ENCODE assay signal across 20 mouse cellular contexts in the genomic region with DNA sequence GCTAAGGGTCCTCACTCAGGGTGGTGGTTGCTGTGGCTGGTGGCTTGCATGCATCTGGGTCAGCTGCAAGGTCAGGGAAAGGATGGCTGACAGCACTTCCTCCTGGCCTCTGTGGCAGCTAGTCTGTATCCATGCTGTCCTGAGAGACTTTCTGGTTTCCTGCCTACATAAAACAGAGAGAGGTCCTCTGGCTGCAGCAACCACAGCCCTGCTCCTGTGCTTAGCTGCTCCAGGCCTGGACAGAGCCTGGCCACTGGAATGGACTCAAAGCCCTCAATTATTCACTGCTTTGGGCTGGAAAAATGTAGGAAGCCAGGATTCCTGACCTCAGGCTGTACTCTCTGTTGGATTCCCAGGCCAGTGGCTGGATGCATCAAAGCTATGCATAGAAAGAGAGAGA. TPM values are rescaled to one million over a fixed set of nuclear protein-coding genes. Genes with fewer than 3 reads are reported as not detected.
DNase-seq lines count a peak whose midpoint lies in the region; ATAC-seq and TF ChIP-seq lines count a peak whose summit lies in the region.
"Had no signal": no experiment of that assay in that cellular context is flagged by ENCODE, and none has a peak within 500 bp of the region (broad histone marks: within the 10 kb centered on the region; RNA-seq: fewer than 3 reads in every experiment).

No protein-coding gene starts in this region.

- no peaks in the 10 kb centered on the region for H3K36me3 ChIP-seq in intestine, postnatal 0 days (ENCODE audit: control insufficient read depth, insufficient read depth)
- no peaks in the 10 kb centered on the region for H3K36me3 ChIP-seq in intestine, embryonic 16.5 days (ENCODE audit: control insufficient read depth, insufficient read depth, low read length)
- no peaks in the 10 kb centered on the region for H3K36me3 ChIP-seq in stomach, embryonic 15.5 days
- no peaks in the 10 kb centered on the region for H3K36me3 ChIP-seq in stomach, postnatal 0 days (ENCODE audit: control insufficient read depth, insufficient read depth, low read length)
- no peaks in the 10 kb centered on the region for H3K36me3 ChIP-seq in heart, embryonic 12.5 days
- no peaks in the 10 kb centered on the region for H3K36me3 ChIP-seq in stomach, embryonic 16.5 days (ENCODE audit: control insufficient read depth, insufficient read depth, low read length)
- H3K36me3 ChIP-seq: liver, embryonic 15.5 days; neural tube, embryonic 12.5 days had no signal

- H3K9me3 ChIP-seq in intestine, postnatal 0 days (ENCODE audit: control insufficient read depth), result no peaks in the 10 kb centered on the region
- no peaks in the 10 kb centered on the region for H3K9me3 ChIP-seq in intestine, embryonic 16.5 days (ENCODE audit: control insufficient read depth, low read length)
- H3K9me3 ChIP-seq in stomach, embryonic 15.5 days, result no peaks in the 10 kb centered on the region
- no peaks in the 10 kb centered on the region for H3K9me3 ChIP-seq in stomach, postnatal 0 days (ENCODE audit: control insufficient read depth, low read length)
- no peaks in the 10 kb centered on the region for H3K9me3 ChIP-seq in heart, embryonic 12.5 days (replicated peaks)
- no peaks in the 10 kb centered on the region for H3K9me3 ChIP-seq in stomach, embryonic 16.5 days (replicated peaks; ENCODE audit: control insufficient read depth, low read length)
- H3K9me3 ChIP-seq: liver, embryonic 15.5 days; neural tube, embryonic 12.5 days had no signal

- TF ChIP-seq EP300 in stomach, postnatal 0 days (optimal IDR thresholded peaks at IDR 0.05), result no peak

- H3K4me3 ChIP-seq in intestine, postnatal 0 days (ENCODE audit: low read depth, low read length), result no peak overlapping the region
- no peak overlapping the region for H3K4me3 ChIP-seq in intestine, embryonic 16.5 days (ENCODE audit: low read length)
- H3K4me3 ChIP-seq in stomach, embryonic 15.5 days (replicated peaks), result no peak overlapping the region
- no peak overlapping the region for H3K4me3 ChIP-seq in stomach, postnatal 0 days (ENCODE audit: low read depth, low read length)
- no peak overlapping the region for H3K4me3 ChIP-seq in heart, embryonic 12.5 days
- H3K4me3 ChIP-seq in stomach, embryonic 16.5 days (replicated peaks; ENCODE audit: low read length), result no peak overlapping the region
- H3K4me3 ChIP-seq: erythroblast, embryonic 14.5 days; liver, embryonic 15.5 days; neural tube, embryonic 12.5 days had no signal

- H3K27me3 ChIP-seq in intestine, postnatal 0 days (replicated peaks; ENCODE audit: control insufficient read depth, insufficient read depth, low read length), result 0 out of 2 replicates have a peak, but pooled peaks cover 5% of the 10 kb centered on the region
- H3K27me3 ChIP-seq in intestine, embryonic 16.5 days (replicated peaks; ENCODE audit: control insufficient read depth, insufficient read depth, low read length), result no peaks in the 10 kb centered on the region
- 0 out of 2 replicates have a peak, but pooled peaks cover 4% of the 10 kb centered on the region for H3K27me3 ChIP-seq in stomach, embryonic 15.5 days (replicated peaks)
- H3K27me3 ChIP-seq in stomach, postnatal 0 days (ENCODE audit: control insufficient read depth, insufficient read depth, low read length), result no peaks in the 10 kb centered on the region
- H3K27me3 ChIP-seq in heart, embryonic 12.5 days (replicated peaks), result no peaks in the 10 kb centered on the region
- H3K27me3 ChIP-seq in stomach, embryonic 16.5 days (ENCODE audit: control insufficient read depth, insufficient read depth, low read length), result no peaks in the 10 kb centered on the region
- H3K27me3 ChIP-seq: CH12.LX; neural tube, embryonic 12.5 days; Patski had no signal

- H3K4me1 ChIP-seq in intestine, postnatal 0 days (replicated peaks; ENCODE audit: control insufficient read depth, insufficient read depth, low read length), result no peaks in the 10 kb centered on the region
- peaks cover 7% of the 10 kb centered on the region for H3K4me1 ChIP-seq in intestine, embryonic 16.5 days (ENCODE audit: control insufficient read depth, insufficient read depth, low read length)
- H3K4me1 ChIP-seq in stomach, embryonic 15.5 days, result peaks cover 14% of the 10 kb centered on the region
- peaks cover 6% of the 10 kb centered on the region for H3K4me1 ChIP-seq in stomach, postnatal 0 days (replicated peaks; ENCODE audit: control insufficient read depth, insufficient read depth)
- H3K4me1 ChIP-seq in heart, embryonic 12.5 days (replicated peaks), result peaks cover 43% of the 10 kb centered on the region
- H3K4me1 ChIP-seq in stomach, embryonic 16.5 days (ENCODE audit: control insufficient read depth, insufficient read depth, low read length), result peaks cover 31% of the 10 kb centered on the region

- no peak for DNase-seq in stomach, postnatal 0 days (ENCODE audit: low spot score)
- DNase-seq in urinary bladder, adult 2 months (ENCODE audit: low spot score), result no peak
- DNase-seq in layer of hippocampus, adult 11-12 months (ENCODE audit: low spot score), result no peak
- DNase-seq: adrenal gland, adult 2 months; cerebellum, adult 9-10 months; embryo, embryonic 11 days; layer of hippocampus, adult 9-11 months; lung, postnatal 4 days; thymus, postnatal 4 days had no signal

- ATAC-seq in intestine, postnatal 0 days, result no peak
- no peak for ATAC-seq in intestine, embryonic 16.5 days
- no peak for ATAC-seq in stomach, embryonic 15.5 days (ENCODE audit: insufficient read depth, low FRiP score, low read depth)
- no peak for ATAC-seq in stomach, postnatal 0 days (ENCODE audit: low FRiP score, low TSS enrichment)
- no peak for ATAC-seq in heart, embryonic 12.5 days (ENCODE audit: insufficient number of reproducible peaks, low FRiP score)
- no peak for ATAC-seq in stomach, embryonic 16.5 days (ENCODE audit: insufficient read depth, low FRiP score)
- ATAC-seq: midbrain, embryonic 16.5 days; Patski had no signal

- TF ChIP-seq CTCF in intestine, postnatal 0 days (IDR thresholded peaks at IDR 0.05; ENCODE audit: low read depth), result no peak
- TF ChIP-seq CTCF in stomach, postnatal 0 days (IDR thresholded peaks at IDR 0.05; ENCODE audit: low read depth), result no peak

- no peak overlapping the region for H3K9ac ChIP-seq in intestine, postnatal 0 days (ENCODE audit: low read depth, low read length)
- no peak overlapping the region for H3K9ac ChIP-seq in intestine, embryonic 16.5 days (ENCODE audit: low read depth, low read length)
- no peak overlapping the region for H3K9ac ChIP-seq in stomach, embryonic 15.5 days
- no peak overlapping the region for H3K9ac ChIP-seq in stomach, postnatal 0 days (ENCODE audit: low read length)
- H3K9ac ChIP-seq in heart, embryonic 12.5 days, result no peak overlapping the region
- H3K9ac ChIP-seq in stomach, embryonic 16.5 days (ENCODE audit: low read length), result no peak overlapping the region
- H3K9ac ChIP-seq: liver, embryonic 15.5 days; neural tube, embryonic 12.5 days had no signal

- no peak overlapping the region for H3K4me2 ChIP-seq in intestine, postnatal 0 days (replicated peaks; ENCODE audit: low read depth)
- no peak overlapping the region for H3K4me2 ChIP-seq in intestine, embryonic 16.5 days (ENCODE audit: low read depth, low read length)
- H3K4me2 ChIP-seq in stomach, embryonic 15.5 days, result no peak overlapping the region
- H3K4me2 ChIP-seq in stomach, postnatal 0 days (replicated peaks; ENCODE audit: low read depth), result no peak overlapping the region
- no peak overlapping the region for H3K4me2 ChIP-seq in heart, embryonic 12.5 days
- no peak overlapping the region for H3K4me2 ChIP-seq in stomach, embryonic 16.5 days (ENCODE audit: low read depth, low read length)
- H3K4me2 ChIP-seq: liver, embryonic 15.5 days; neural tube, embryonic 12.5 days had no signal

- H3K27ac ChIP-seq in intestine, postnatal 0 days (ENCODE audit: low read depth, low read length), result 0 out of 2 replicates have a peak overlapping the region, but pooled peaks have one; percentile 4
- no peak overlapping the region for H3K27ac ChIP-seq in intestine, embryonic 16.5 days (ENCODE audit: low read length)
- H3K27ac ChIP-seq in stomach, embryonic 15.5 days, result 0 out of 2 replicates have a peak overlapping the region, but pooled peaks have one; percentile 17
- no peak overlapping the region; the same call in 1 of the 2 replicates for H3K27ac ChIP-seq in stomach, postnatal 0 days (replicated peaks)
- peak overlapping the region; percentile 3; the same call in 1 of the 2 replicates for H3K27ac ChIP-seq in heart, embryonic 12.5 days (ENCODE audit: poor library complexity, severe bottlenecking)
- H3K27ac ChIP-seq in stomach, embryonic 16.5 days (ENCODE audit: low read length), result peak overlapping the region; percentile 0; the same call in 1 of the 2 replicates
- H3K27ac ChIP-seq: liver, embryonic 15.5 days; neural tube, embryonic 12.5 days had no signal

RNA-seq across cellular contexts. Expression of a gene that starts 2.6 kb away (rescaled TPM):
- 3.1 and 4.1 TPM in 2 replicates for polyA plus RNA-seq in intestine, postnatal 0 days (2015; fragmentation: Nextera tagmentation; extraction: Ambion mirVana)
- polyA plus RNA-seq in intestine, embryonic 16.5 days (2015; fragmentation: Nextera tagmentation; extraction: Ambion mirVana), result 6.4 and 8.7 TPM in 2 replicates
- polyA plus RNA-seq in stomach, embryonic 15.5 days (2015; fragmentation: Nextera tagmentation; extraction: Ambion mirVana), result 8.8 and 15.3 TPM in 2 replicates
- polyA plus RNA-seq in stomach, postnatal 0 days (2015; fragmentation: Nextera tagmentation; extraction: Ambion mirVana), result 4.2 and 6.8 TPM in 2 replicates
- 3,113 and 3,172 TPM in 2 replicates for polyA plus RNA-seq in heart, embryonic 12.5 days (2016; fragmentation: Nextera tagmentation; extraction: Ambion mirVana)
- polyA plus RNA-seq in stomach, embryonic 16.5 days (2015; fragmentation: Nextera tagmentation; extraction: Ambion mirVana), result 6.2 and 84.9 TPM in 2 replicates
- 1.1 and 1.2 TPM in 2 replicates for polyA plus RNA-seq in urinary bladder, adult 2 months (2012; rRNA removed)
- polyA plus RNA-seq: erythroblast, embryonic 14.5 days had no signal

RNA-seq across cellular contexts. Expression of a gene that starts 10.7 kb away (rescaled TPM):
- 22.0 and 22.5 TPM in 2 replicates for polyA plus RNA-seq in intestine, postnatal 0 days (2015; fragmentation: Nextera tagmentation; extraction: Ambion mirVana)
- 36.2 and 36.6 TPM in 2 replicates for polyA plus RNA-seq in intestine, embryonic 16.5 days (2015; fragmentation: Nextera tagmentation; extraction: Ambion mirVana)
- 79.8 and 95.3 TPM in 2 replicates for polyA plus RNA-seq in stomach, embryonic 15.5 days (2015; fragmentation: Nextera tagmentation; extraction: Ambion mirVana)
- 91.1 and 92.2 TPM in 2 replicates for polyA plus RNA-seq in stomach, postnatal 0 days (2015; fragmentation: Nextera tagmentation; extraction: Ambion mirVana)
- 73.0 and 74.1 TPM in 2 replicates for polyA plus RNA-seq in heart, embryonic 12.5 days (2016; fragmentation: Nextera tagmentation; extraction: Ambion mirVana)
- 77.4 and 80.5 TPM in 2 replicates for polyA plus RNA-seq in stomach, embryonic 16.5 days (2015; fragmentation: Nextera tagmentation; extraction: Ambion mirVana)
- 124 and 138 TPM in 2 replicates for polyA plus RNA-seq in urinary bladder, adult 2 months (2012; rRNA removed)

RNA-seq across cellular contexts. Expression of a gene that starts 41.8 kb away (rescaled TPM):
- polyA plus RNA-seq in intestine, postnatal 0 days (2015; fragmentation: Nextera tagmentation; extraction: Ambion mirVana), result 208 and 224 TPM in 2 replicates
- polyA plus RNA-seq in intestine, embryonic 16.5 days (2015; fragmentation: Nextera tagmentation; extraction: Ambion mirVana), result 260 and 283 TPM in 2 replicates
- polyA plus RNA-seq in stomach, embryonic 15.5 days (2015; fragmentation: Nextera tagmentation; extraction: Ambion mirVana), result 95.0 and 97.1 TPM in 2 replicates
- 128 and 140 TPM in 2 replicates for polyA plus RNA-seq in stomach, postnatal 0 days (2015; fragmentation: Nextera tagmentation; extraction: Ambion mirVana)
- 3.0 and 3.3 TPM in 2 replicates for polyA plus RNA-seq in heart, embryonic 12.5 days (2016; fragmentation: Nextera tagmentation; extraction: Ambion mirVana)
- 109 and 142 TPM in 2 replicates for polyA plus RNA-seq in stomach, embryonic 16.5 days (2015; fragmentation: Nextera tagmentation; extraction: Ambion mirVana)
- 43.4 and 46.3 TPM in 2 replicates for polyA plus RNA-seq in urinary bladder, adult 2 months (2012; rRNA removed)
- polyA plus RNA-seq: erythroblast, embryonic 14.5 days had no signal

RNA-seq across cellular contexts. Expression of a gene that starts 56.7 kb away (rescaled TPM):
- 284 and 285 TPM in 2 replicates for polyA plus RNA-seq in intestine, postnatal 0 days (2015; fragmentation: Nextera tagmentation; extraction: Ambion mirVana)
- 215 TPM in 2 replicates for polyA plus RNA-seq in intestine, embryonic 16.5 days (2015; fragmentation: Nextera tagmentation; extraction: Ambion mirVana)
- 225 and 236 TPM in 2 replicates for polyA plus RNA-seq in stomach, embryonic 15.5 days (2015; fragmentation: Nextera tagmentation; extraction: Ambion mirVana)
- 418 and 496 TPM in 2 replicates for polyA plus RNA-seq in stomach, postnatal 0 days (2015; fragmentation: Nextera tagmentation; extraction: Ambion mirVana)
- polyA plus RNA-seq in heart, embryonic 12.5 days (2016; fragmentation: Nextera tagmentation; extraction: Ambion mirVana), result 266 and 270 TPM in 2 replicates
- 229 and 245 TPM in 2 replicates for polyA plus RNA-seq in stomach, embryonic 16.5 days (2015; fragmentation: Nextera tagmentation; extraction: Ambion mirVana)
- 3,856 and 5,107 TPM in 2 replicates for polyA plus RNA-seq in urinary bladder, adult 2 months (2012; rRNA removed)

RNA-seq across cellular contexts. Expression of a gene that starts 59.6 kb away (rescaled TPM):
- 56.8 and 73.9 TPM in 2 replicates for polyA plus RNA-seq in intestine, postnatal 0 days (2015; fragmentation: Nextera tagmentation; extraction: Ambion mirVana)
- 23.5 and 26.7 TPM in 2 replicates for polyA plus RNA-seq in intestine, embryonic 16.5 days (2015; fragmentation: Nextera tagmentation; extraction: Ambion mirVana)
- polyA plus RNA-seq in stomach, embryonic 15.5 days (2015; fragmentation: Nextera tagmentation; extraction: Ambion mirVana), result 18.7 and 25.8 TPM in 2 replicates
- polyA plus RNA-seq in stomach, postnatal 0 days (2015; fragmentation: Nextera tagmentation; extraction: Ambion mirVana), result 36.4 and 39.9 TPM in 2 replicates
- 5,319 and 5,490 TPM in 2 replicates for polyA plus RNA-seq in heart, embryonic 12.5 days (2016; fragmentation: Nextera tagmentation; extraction: Ambion mirVana)
- 40.8 and 48.4 TPM in 2 replicates for polyA plus RNA-seq in stomach, embryonic 16.5 days (2015; fragmentation: Nextera tagmentation; extraction: Ambion mirVana)
- polyA plus RNA-seq in urinary bladder, adult 2 months (2012; rRNA removed), result 274 and 426 TPM in 2 replicates
- polyA plus RNA-seq: erythroblast, embryonic 14.5 days had no signal

Comparison
In these comparisons a context has a peak if more than half of its experiments do, and no peak if none do; other contexts are left out.
1. H3K27ac ChIP-seq: peak in intestine, postnatal 0 days (single experiment), stomach, embryonic 15.5 days (single experiment), heart, embryonic 12.5 days (single experiment) and stomach, embryonic 16.5 days (single experiment); none in intestine, embryonic 16.5 days (single experiment) and stomach, postnatal 0 days (single experiment).
2. RNA of a gene that starts 2.6 kb away (polyA plus RNA-seq): 3,113 to 3,172 TPM in heart, embryonic 12.5 days; 6.2 to 84.9 TPM in stomach, embryonic 16.5 days, 8.8 to 15.3 TPM in stomach, embryonic 15.5 days, 6.4 to 8.7 TPM in intestine, embryonic 16.5 days, 4.2 to 6.8 TPM in stomach, postnatal 0 days, 3.1 to 4.1 TPM in intestine, postnatal 0 days and 1.1 to 1.2 TPM in urinary bladder, adult 2 months; every median in the first group is over 10 times any median in the second.
3. RNA of a gene that starts 41.8 kb away (polyA plus RNA-seq): 260 to 283 TPM in intestine, embryonic 16.5 days, 208 to 224 TPM in intestine, postnatal 0 days, 128 to 140 TPM in stomach, postnatal 0 days, 109 to 142 TPM in stomach, embryonic 16.5 days, 95.0 to 97.1 TPM in stomach, embryonic 15.5 days and 43.4 to 46.3 TPM in urinary bladder, adult 2 months; 3.0 to 3.3 TPM in heart, embryonic 12.5 days; every median in the first group is over 10 times any median in the second.